Mouse (Mus musculus): ENCODE data around the gene Nr2c2.
"Not testable (repeated sequence)": the region's sequence is repeated elsewhere in the genome, so short reads cannot be mapped to it uniquely, and the experiment has no call there.

The Nr2c2 gene

DNA sequence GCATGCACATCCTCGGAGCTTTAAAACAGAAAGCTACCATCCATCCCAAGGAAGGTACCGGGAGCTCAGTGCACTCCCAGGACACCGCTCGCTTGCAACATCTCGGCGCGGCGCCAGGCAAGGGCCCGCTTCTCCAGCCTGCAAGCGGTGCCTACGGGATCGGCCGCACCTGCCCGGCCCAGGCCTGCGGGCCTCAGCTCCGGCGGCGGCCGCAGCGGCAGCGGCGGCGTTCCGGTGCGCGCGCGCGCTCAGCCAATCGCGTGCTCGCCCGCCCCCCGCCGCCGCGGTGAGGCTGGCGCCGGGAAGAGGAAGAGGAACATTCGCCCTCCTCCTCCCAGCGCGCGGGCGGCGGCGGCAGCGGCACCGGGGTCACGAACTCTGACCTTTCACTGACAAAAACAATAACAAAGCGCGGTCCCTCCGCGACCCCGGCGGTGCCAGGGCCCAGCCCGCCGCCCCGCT, at the start of gene Nr2c2:
Nr2c2 (plus strand) TSS at position 261 of the 462 bp plus-strand sequence.
- peak; percentile 82 for DNase-seq (ENCODE audit: low read depth, low spot score)

- DNase-seq (ENCODE audit: low read depth, low spot score): no peak
Measured at GRCm38 (mm10) chr6:92042055-92042454, 49.1 kb upstream of the Nr2c2 start.

GRCm38 (mm10) chr6:92042850-92043249, 48.3 kb upstream of the Nr2c2 start:
- DNase-seq (ENCODE audit: low read depth, low spot score): no peak

DNA sequence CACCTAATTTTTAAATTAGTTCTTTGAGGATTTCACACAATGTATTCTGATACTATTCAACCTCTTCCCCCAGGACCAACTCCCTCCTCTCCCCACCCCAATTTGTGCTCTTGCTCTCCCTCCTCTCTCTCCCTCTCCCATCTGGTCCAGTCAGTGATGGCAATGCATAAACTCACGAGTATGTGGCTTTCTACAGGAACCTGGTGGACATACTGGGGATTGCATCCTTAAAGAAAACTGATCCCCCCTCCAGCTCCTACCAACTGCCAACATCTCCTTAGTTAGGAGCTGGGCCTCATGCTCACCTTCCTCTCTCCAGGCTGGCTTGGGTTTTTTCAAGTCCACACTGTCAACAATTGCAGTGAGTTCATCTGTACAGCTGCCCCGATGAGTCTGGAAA, 33.4 kb upstream of the Nr2c2 start:
- DNase-seq (ENCODE audit: low read depth, low spot score): peak; percentile 33

- no peak for DNase-seq (ENCODE audit: low read depth, low spot score)
Measured at GRCm38 (mm10) chr6:92061725-92062124, 29.5 kb upstream of the Nr2c2 start.

DNA sequence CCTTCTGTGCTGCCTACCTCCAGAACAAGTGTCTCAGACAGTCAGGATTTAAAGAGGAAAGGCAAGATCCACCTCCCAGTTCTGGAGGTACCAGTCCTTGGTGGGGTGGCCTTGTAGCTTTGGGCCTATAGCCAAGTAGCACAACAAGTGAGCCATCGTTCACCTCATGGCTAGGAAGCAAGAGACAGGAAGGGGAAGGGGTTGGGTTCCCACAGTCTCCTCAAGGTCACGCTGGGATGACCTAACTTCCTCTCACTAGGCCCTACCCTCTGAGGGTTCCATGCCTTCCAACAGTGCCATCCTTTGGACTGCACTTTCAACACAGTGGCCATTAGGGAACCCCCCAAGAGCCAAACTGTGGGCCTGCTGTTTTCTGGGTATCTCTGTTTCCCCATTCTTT, 27.7 kb upstream of the Nr2c2 start:
- no peak for DNase-seq (ENCODE audit: low read depth, low spot score)

DNA sequence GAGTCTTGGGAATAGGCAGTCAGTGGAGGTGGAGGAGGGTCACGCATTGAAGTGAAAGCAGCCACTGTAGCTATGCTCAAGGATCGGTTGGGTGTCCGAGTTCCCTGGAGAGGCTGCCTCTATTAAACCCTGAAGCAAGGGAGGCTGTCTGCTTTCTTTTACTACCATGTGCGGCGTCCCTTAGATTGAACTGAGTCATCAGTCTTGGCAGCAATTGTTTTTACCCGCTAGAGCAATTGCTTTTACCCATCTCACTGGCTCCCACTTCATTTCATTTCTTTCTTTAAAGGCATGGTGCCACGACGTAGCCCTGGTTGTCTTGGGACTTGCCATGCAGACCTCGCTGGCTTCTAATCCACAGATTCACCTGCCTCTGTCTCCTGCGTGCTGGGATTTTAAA, 27.1 kb upstream of the Nr2c2 start:
- no peak for DNase-seq (ENCODE audit: low read depth, low spot score)

GRCm38 (mm10) chr6:92065721-92066496, 25.3 kb upstream of the Nr2c2 start:
- DNase-seq (ENCODE audit: low read depth, low spot score): peak; percentile 67

DNA sequence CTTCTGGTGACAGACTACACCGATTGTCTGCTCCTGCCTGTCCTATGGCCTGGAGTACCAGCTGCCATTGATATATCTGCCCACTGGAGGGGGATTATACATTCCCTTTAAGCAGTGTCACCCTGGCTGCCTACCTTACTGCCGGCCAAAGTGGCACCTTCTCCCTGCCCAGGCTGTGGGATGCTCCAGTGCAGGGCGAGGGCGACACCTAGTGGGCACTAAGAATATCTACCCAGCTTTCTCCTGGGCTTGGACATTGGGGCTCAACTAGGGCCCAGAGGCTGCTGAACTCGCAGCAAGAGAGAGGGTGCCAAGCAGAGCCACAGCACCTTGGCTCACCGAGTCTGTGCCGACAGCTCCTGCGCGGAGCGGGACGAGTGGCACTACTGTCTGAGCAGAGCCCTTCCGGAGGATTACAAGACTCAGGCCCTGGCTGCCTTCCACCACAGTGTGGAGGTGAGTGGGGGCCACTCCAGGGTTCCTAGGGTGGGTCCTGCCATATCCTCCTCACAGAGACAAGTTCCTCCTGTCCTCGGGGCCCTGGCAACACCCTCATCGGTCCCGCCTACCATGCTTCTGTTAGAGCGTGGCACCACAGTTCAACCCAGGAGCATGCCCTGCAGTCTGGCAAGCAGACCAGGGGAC, 23.9 kb upstream of the Nr2c2 start:
- DNase-seq (ENCODE audit: low read depth, low spot score): peak; percentile 87

GRCm38 (mm10) chr6:92071121-92071839, 19.9 kb upstream of the Nr2c2 start:
- no peak for DNase-seq (ENCODE audit: low read depth, low spot score)

DNA sequence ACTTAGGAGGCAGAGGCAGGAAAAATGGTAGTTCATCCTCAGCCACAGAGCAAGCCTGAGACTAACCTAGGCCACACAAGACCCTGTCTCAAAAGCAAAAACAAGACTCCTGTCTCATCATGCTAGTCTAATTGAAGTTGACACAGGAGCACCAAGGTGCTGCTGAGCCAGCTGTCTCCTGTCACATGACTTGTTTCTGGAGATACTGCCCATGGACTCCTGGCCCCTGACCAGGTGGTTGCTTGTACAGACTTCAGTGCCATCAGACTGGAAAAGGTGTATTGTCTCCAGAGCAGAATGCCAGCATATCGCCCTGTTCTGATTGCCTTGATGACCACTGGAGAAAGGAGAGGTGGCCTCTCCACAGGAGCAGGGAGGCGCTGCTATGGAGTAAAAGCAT, 10.5 kb upstream of the Nr2c2 start:
- DNase-seq (ENCODE audit: low read depth, low spot score): no peak

GRCm38 (mm10) chr6:92082756-92083155, 8.4 kb upstream of the Nr2c2 start:
- DNase-seq (ENCODE audit: low read depth, low spot score): no peak

GRCm38 (mm10) chr6:92084932-92085331, 6.3 kb upstream of the Nr2c2 start:
- DNase-seq (ENCODE audit: low read depth, low spot score): no peak

GRCm38 (mm10) chr6:92089141-92089540, 2.0 kb upstream of the Nr2c2 start:
- not testable (repeated sequence) for DNase-seq (ENCODE audit: low read depth, low spot score)

- no peak for DNase-seq (ENCODE audit: low read depth, low spot score)
Measured at GRCm38 (mm10) chr6:92089982-92090381, 1.2 kb upstream of the Nr2c2 start.

GRCm38 (mm10) chr6:92090497-92090896, 693 bp upstream of the Nr2c2 start:
- peak; percentile 6 for DNase-seq (ENCODE audit: low read depth, low spot score)

- peak; percentile 99 for DNase-seq (ENCODE audit: low read depth, low spot score)
Measured at GRCm38 (mm10) chr6:92091767-92092489, 738 bp downstream of the Nr2c2 start.

DNA sequence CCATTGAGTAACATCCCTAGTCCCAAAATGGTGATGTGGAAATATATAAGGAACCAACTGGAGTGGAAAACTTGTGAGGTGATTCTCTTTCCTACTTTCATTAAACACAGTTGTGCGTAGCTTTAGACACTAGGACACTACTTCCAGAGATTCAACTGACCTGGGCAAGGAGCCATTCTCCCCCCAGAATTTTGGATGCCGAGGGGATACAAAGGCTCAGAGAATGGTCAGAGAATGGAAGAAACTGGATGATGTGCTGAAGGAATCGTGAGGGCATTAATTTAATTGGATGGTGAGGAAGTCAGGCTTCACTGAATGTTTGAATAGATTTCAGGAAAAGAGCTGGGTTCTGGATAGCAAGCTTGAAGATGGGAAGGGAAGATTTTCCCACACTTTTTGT, 1.5 kb downstream of the Nr2c2 start:
- DNase-seq (ENCODE audit: low read depth, low spot score): no peak

DNA sequence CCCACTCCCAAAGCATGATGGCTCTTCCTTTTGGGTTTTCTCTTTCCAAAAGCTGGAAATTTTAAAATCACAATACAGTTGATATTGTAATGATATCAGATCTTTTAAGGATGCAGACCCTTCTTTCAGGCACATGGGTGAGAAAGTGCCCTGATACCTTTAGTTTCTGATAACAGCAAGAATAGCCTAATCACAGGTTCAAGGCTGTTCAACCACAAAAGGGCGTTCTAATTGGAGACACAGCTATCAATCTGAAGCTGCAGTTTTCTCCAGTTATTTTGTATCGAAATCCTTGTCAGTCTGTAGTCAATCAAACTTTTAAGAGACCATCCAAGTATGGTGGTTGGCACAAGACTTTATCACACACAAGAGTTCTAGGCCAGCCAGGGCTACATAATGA, 2.7 kb downstream of the Nr2c2 start:
- no peak for DNase-seq (ENCODE audit: low read depth, low spot score)

DNA sequence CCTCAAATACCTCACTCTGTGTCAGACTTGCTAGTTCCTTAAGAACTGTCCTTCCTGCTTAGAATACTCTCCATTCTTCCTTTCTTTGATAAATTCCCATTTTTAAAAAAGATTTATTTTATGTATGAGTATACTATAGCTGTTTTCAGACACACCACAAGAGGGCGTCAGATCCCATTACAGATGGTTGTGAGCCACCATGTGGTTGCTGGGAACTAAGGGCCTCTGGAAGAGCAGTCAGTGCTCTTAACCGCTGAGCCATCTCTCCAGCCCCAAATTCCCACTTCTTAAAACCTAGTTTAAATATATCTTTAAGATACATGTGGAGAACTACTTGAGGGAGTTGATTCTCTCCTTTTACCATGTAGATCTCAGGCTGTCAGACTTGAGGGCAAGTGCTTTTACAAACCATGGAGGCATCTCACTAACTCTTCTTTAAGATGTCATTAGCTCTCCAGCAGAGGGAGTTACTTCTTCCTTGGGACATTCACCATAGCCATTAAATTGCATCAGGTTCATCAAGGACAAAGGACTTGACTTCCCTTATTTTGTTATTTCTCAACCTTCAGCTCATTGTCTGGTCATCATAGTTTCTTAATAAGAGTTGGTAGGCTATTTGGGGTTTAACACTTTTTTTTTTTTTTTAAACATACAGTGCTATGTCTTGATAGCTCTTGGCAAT, 9.6 kb downstream of the Nr2c2 start:
- no peak for DNase-seq (ENCODE audit: low read depth, low spot score)

- DNase-seq (ENCODE audit: low read depth, low spot score): no peak
Measured at GRCm38 (mm10) chr6:92124547-92124946, 33.4 kb downstream of the Nr2c2 start.

All from mesoderm, embryonic 11.5 days (tissue).